Mouse (Mus musculus): Measurements from ENCODE around the gene Car14. TPM values are rescaled to one million over a fixed set of nuclear protein-coding genes. Genes with fewer than 3 reads are reported as not detected.
"Not testable (repeated sequence)": the region's sequence is repeated elsewhere in the genome, so short reads cannot be mapped to it uniquely, and the experiment has no call there.

Gene Car14
- polyA plus RNA-seq, 1 experiment from 2014 or later: 36.5 TPM

DNA sequence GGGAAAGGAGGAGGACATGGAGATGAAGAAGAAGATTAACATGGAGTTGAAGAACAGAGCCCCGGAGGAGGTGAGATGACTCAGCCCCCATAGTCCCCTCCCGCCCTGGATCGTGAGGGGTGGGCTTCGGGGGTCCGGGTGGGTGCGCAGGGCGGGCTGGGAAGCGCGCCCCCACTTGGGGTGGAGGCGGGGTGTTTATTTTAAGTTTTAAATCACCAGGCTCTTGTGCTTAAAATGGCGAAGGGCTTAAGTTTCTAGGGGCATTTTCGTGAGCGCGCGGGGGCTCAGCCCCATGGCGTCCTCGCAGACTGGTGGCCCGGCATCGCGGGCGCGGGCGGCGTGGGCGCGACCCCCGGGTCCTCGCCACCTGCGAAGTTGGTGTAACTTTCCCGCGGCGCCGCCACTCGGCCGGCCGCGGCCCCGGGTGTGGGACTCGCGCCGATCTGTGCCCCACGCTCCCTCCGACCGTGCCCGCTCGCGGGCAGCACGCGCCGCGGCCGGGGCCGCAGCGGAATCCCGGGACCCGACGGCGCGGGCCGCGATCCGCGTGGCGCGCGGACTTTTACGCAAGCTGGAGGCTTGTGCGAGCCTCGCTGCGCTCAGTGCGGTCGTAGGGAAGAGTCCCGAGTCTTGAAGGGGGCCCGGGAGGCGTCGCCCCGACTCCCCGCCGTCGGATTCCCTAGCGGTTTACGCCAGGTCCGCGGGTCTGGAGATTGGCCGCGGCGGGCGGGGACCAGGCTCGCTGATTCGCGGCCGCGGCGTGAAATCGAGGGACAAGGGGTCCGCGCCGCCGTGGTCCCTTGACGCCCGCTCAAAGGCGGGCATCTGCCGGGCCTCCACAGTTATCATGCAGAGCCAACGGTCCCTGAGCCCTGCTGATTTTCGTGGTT lies 25.3 kb upstream of the Car14 start:
- WGBS: under 1% methylated on average over 93 of the region's 105 CpGs
- peak; percentile 78 for DNase-seq (ENCODE audit: low spot score)
- ATAC-seq (ENCODE audit: insufficient read depth, low FRiP score, low TSS enrichment): peak; percentile 60; the same call in 1 of the 2 replicates
- H3K9me3 ChIP-seq (ENCODE audit: control insufficient read depth, low read length): no peaks in the 10 kb centered on the region
- peaks cover 4% of the 10 kb centered on the region; the same call in 1 of the 2 replicates for H3K4me1 ChIP-seq (ENCODE audit: control insufficient read depth, insufficient read depth, low read length)
- no peaks in the 10 kb centered on the region for H3K27me3 ChIP-seq (ENCODE audit: control insufficient read depth, insufficient read depth, low read length)
- H3K36me3 ChIP-seq (ENCODE audit: control insufficient read depth, insufficient read depth, low read length): peaks cover 6% of the 10 kb centered on the region
- peak overlapping the region; percentile 70 for H3K4me2 ChIP-seq (ENCODE audit: low read depth)
- H3K9ac ChIP-seq (ENCODE audit: low read length): peak overlapping the region; percentile 98
- peak overlapping the region; percentile 83 for H3K27ac ChIP-seq (ENCODE audit: low read depth, low read length)
- H3K4me3 ChIP-seq (ENCODE audit: low read depth, low read length): peak overlapping the region; percentile 97

DNA sequence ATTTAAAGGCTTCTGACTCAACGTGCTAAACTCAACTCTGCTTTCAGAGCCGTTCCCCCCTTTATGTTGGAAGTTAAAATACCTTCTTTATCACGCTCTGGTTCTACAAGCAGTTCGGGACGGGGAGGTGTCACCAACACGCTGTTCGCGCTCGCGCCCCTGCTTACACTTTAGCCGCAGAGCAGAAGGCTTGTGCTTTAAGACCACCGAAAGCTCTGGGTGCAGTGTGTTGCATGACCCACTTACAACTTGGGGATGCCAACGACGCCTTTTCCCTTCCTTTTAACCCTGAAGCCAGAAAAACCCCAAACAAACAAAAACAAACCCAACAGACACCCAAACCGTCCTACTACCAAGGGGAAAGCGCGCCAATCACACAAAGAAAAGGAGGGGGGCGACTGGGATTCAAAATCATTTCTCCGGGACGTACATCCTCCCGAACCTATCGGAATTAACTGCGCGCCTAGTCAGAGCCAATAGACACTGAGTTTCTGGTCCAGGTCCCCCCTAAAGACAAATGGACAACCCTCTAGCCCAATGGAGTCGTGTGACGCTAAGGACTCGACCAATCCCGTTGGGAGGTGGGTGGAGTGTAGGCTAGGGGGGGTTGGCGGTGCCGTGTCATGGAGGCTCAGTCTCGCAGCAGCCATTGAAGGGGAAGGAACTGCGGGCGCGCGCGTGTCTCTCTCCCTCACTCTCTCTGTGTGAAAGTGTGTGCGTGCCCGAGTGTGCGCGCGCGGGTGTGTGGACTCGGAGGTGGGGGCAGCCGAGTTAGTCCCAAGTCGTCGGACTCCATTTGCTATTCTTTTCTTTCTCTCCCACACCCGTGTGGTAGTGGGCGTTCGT lies 24.4 kb upstream of the Car14 start, which contains the start of gene Anp32e:
Gene Anp32e, plus strand, starts transcription at position 589 of the 846 bp plus-strand sequence.
- Histone ChIP-seq H3K9ac (ENCODE audit: low read length) (peak within 1 kb of the TSS; percentile 98), H3K27me3 (ENCODE audit: control insufficient read depth, insufficient read depth, low read length) (no peaks in the 10 kb centered on the region), H3K27ac (ENCODE audit: low read depth, low read length) (peak within 1 kb of the TSS; percentile 83), H3K4me1 (ENCODE audit: control insufficient read depth, insufficient read depth, low read length) (peaks cover 4% of the 10 kb centered on the region; the same call in 1 of the 2 replicates), H3K4me2 (ENCODE audit: low read depth) (peak within 1 kb of the TSS; percentile 70), H3K4me3 (ENCODE audit: low read depth, low read length) (peak within 1 kb of the TSS; percentile 97), H3K36me3 (ENCODE audit: control insufficient read depth, insufficient read depth, low read length) (peaks cover 3% of the 10 kb centered on the region), H3K9me3 (ENCODE audit: control insufficient read depth, low read length) (no peaks in the 10 kb centered on the region)
- ATAC-seq (ENCODE audit: insufficient read depth, low FRiP score, low TSS enrichment): peak; percentile 100
- DNase-seq (ENCODE audit: low spot score): peak; percentile 96
- under 1% methylated on average over 49 of the region's 49 CpGs for WGBS

- H3K9me3 ChIP-seq (ENCODE audit: control insufficient read depth, low read length): no peaks in the 10 kb centered on the region
- no peak for ATAC-seq (ENCODE audit: insufficient read depth, low FRiP score, low TSS enrichment)
- DNase-seq (ENCODE audit: low spot score): no peak
- H3K27ac ChIP-seq (ENCODE audit: low read depth, low read length): peak overlapping the region; percentile 74
- 74% methylated on average over 6 of the region's 6 CpGs for WGBS
- H3K27me3 ChIP-seq (ENCODE audit: control insufficient read depth, insufficient read depth, low read length): no peaks in the 10 kb centered on the region
- H3K4me3 ChIP-seq (ENCODE audit: low read depth, low read length): peak overlapping the region; percentile 97
- no peaks in the 10 kb centered on the region for H3K36me3 ChIP-seq (ENCODE audit: control insufficient read depth, insufficient read depth, low read length)
- H3K4me2 ChIP-seq (ENCODE audit: low read depth): peak overlapping the region; percentile 56
- peak overlapping the region; percentile 61 for H3K9ac ChIP-seq (ENCODE audit: low read length)
- peaks cover 4% of the 10 kb centered on the region; the same call in 1 of the 2 replicates for H3K4me1 ChIP-seq (ENCODE audit: control insufficient read depth, insufficient read depth, low read length)
Measured at GRCm38 (mm10) chr3:95928261-95928657, 23.8 kb upstream of the Car14 start.

DNA sequence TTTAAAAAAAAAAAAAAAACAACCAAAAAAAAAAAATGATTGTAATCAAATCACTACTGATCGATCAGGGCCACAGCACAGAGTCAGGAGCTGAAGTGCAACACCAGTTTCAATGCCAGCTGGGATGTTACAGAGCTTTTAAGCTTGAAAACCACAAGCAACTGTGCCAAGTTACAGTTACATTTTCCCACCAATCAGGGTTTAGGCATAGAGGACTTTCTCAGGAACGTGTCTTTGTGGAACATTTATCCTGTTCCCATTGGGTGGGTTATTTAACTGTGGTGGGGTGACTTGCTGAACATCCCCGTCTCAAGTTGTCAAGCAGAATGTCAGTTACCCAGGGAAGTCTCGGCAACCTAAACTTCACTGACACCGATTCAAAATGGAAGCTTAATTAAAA lies 20.6 kb upstream of the Car14 start:
- WGBS: 85% methylated on average over 5 of the region's 5 CpGs
- H3K9me3 ChIP-seq (ENCODE audit: control insufficient read depth, low read length): no peaks in the 10 kb centered on the region
- no peaks in the 10 kb centered on the region for H3K4me1 ChIP-seq (ENCODE audit: control insufficient read depth, insufficient read depth, low read length)
- no peak overlapping the region for H3K4me3 ChIP-seq (ENCODE audit: low read depth, low read length)
- no peak overlapping the region for H3K27ac ChIP-seq (ENCODE audit: low read depth, low read length)
- no peak overlapping the region for H3K4me2 ChIP-seq (ENCODE audit: low read depth)
- no peaks in the 10 kb centered on the region for H3K36me3 ChIP-seq (ENCODE audit: control insufficient read depth, insufficient read depth, low read length)
- ATAC-seq (ENCODE audit: insufficient read depth, low FRiP score, low TSS enrichment) (no peak), DNase-seq (ENCODE audit: low spot score) (no peak)
- no peaks in the 10 kb centered on the region for H3K27me3 ChIP-seq (ENCODE audit: control insufficient read depth, insufficient read depth, low read length)
- H3K9ac ChIP-seq (ENCODE audit: low read length): no peak overlapping the region

- no peak for ATAC-seq (ENCODE audit: insufficient read depth, low FRiP score, low TSS enrichment)
- no peaks in the 10 kb centered on the region for H3K27me3 ChIP-seq (ENCODE audit: control insufficient read depth, insufficient read depth, low read length)
- no peak overlapping the region for H3K4me2 ChIP-seq (ENCODE audit: low read depth)
- no peaks in the 10 kb centered on the region for H3K9me3 ChIP-seq (ENCODE audit: control insufficient read depth, low read length)
- H3K27ac ChIP-seq (ENCODE audit: low read depth, low read length): no peak overlapping the region
- no peak for DNase-seq (ENCODE audit: low spot score)
- no peaks in the 10 kb centered on the region for H3K4me1 ChIP-seq (ENCODE audit: control insufficient read depth, insufficient read depth, low read length)
- 75% methylated on average over 4 of the region's 4 CpGs for WGBS
- no peak overlapping the region for H3K4me3 ChIP-seq (ENCODE audit: low read depth, low read length)
- no peak overlapping the region for H3K9ac ChIP-seq (ENCODE audit: low read length)
- no peaks in the 10 kb centered on the region for H3K36me3 ChIP-seq (ENCODE audit: control insufficient read depth, insufficient read depth, low read length)
Measured at GRCm38 (mm10) chr3:95924185-95924584, 19.7 kb upstream of the Car14 start.

GRCm38 (mm10) chr3:95923429-95923828 lies 18.9 kb upstream of the Car14 start:
- not testable (repeated sequence) for H3K4me1 ChIP-seq (ENCODE audit: control insufficient read depth, insufficient read depth, low read length); H3K9ac ChIP-seq (ENCODE audit: low read length); ATAC-seq (ENCODE audit: insufficient read depth, low FRiP score, low TSS enrichment); DNase-seq (ENCODE audit: low spot score); H3K36me3 ChIP-seq (ENCODE audit: control insufficient read depth, insufficient read depth, low read length); H3K4me2 ChIP-seq (ENCODE audit: low read depth); H3K27me3 ChIP-seq (ENCODE audit: control insufficient read depth, insufficient read depth, low read length); H3K27ac ChIP-seq (ENCODE audit: low read depth, low read length); H3K4me3 ChIP-seq (ENCODE audit: low read depth, low read length); H3K9me3 ChIP-seq (ENCODE audit: control insufficient read depth, low read length)
- WGBS: 91% methylated on average over 7 of the region's 7 CpGs

DNA sequence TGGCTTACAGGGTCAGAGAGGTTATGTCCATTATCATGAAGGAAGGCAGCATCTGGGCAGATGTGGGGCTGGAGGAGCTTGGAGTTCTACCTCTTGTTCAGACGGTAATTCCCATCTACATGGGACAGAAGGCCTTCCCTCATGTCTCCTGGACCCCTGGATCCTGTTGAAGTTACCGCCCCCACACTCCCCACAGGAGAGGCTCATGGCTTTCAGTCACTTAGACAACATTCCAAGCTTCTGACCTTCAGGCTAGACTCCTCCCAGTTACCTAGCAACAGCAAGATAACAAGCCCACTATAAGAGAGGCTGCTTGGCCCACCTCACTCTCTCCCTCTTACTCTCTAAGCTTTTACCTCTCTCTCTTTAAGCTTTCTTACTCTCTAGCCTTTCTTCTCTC lies 16.0 kb upstream of the Car14 start:
- WGBS: 72% methylated on average over 2 of the region's 2 CpGs
- ATAC-seq (ENCODE audit: insufficient read depth, low FRiP score, low TSS enrichment); H3K9me3 ChIP-seq (ENCODE audit: control insufficient read depth, low read length); H3K9ac ChIP-seq (ENCODE audit: low read length); H3K4me1 ChIP-seq (ENCODE audit: control insufficient read depth, insufficient read depth, low read length); H3K36me3 ChIP-seq (ENCODE audit: control insufficient read depth, insufficient read depth, low read length); H3K27ac ChIP-seq (ENCODE audit: low read depth, low read length); H3K4me3 ChIP-seq (ENCODE audit: low read depth, low read length); H3K4me2 ChIP-seq (ENCODE audit: low read depth); H3K27me3 ChIP-seq (ENCODE audit: control insufficient read depth, insufficient read depth, low read length); DNase-seq (ENCODE audit: low spot score): not testable (repeated sequence)

GRCm38 (mm10) chr3:95916760-95917159 lies 12.3 kb upstream of the Car14 start:
- H3K27ac ChIP-seq (ENCODE audit: low read depth, low read length): no peak overlapping the region
- H3K4me2 ChIP-seq (ENCODE audit: low read depth): no peak overlapping the region
- no peak for DNase-seq (ENCODE audit: low spot score)
- no peak for ATAC-seq (ENCODE audit: insufficient read depth, low FRiP score, low TSS enrichment)
- H3K4me1 ChIP-seq (ENCODE audit: control insufficient read depth, insufficient read depth, low read length): no peaks in the 10 kb centered on the region
- no peaks in the 10 kb centered on the region for H3K9me3 ChIP-seq (ENCODE audit: control insufficient read depth, low read length)
- H3K4me3 ChIP-seq (ENCODE audit: low read depth, low read length): no peak overlapping the region
- 76% methylated on average over 7 of the region's 7 CpGs for WGBS
- no peaks in the 10 kb centered on the region for H3K36me3 ChIP-seq (ENCODE audit: control insufficient read depth, insufficient read depth, low read length)
- H3K27me3 ChIP-seq (ENCODE audit: control insufficient read depth, insufficient read depth, low read length): no peaks in the 10 kb centered on the region
- H3K9ac ChIP-seq (ENCODE audit: low read length): no peak overlapping the region

Data from neural tube, embryonic 11.5 days (tissue).